ENCODE assay signal across 29 mouse cellular contexts in genomic region chr1:135694181-135694580, GRCm38 (mm10). TPM values are rescaled to one million over a fixed set of nuclear protein-coding genes. Genes with fewer than 3 reads are reported as not detected.
A peak's percentile ranks its signal among the peaks of the same experiment; 100 is the strongest.
DNase-seq lines count a peak whose midpoint lies in the region; ATAC-seq and TF ChIP-seq lines count a peak whose summit lies in the region.
"Had no signal": no experiment of that assay in that cellular context is flagged by ENCODE, and none has a peak within 500 bp of the region (broad histone marks: within the 10 kb centered on the region; RNA-seq: fewer than 3 reads in every experiment).

No protein-coding gene starts in this region.

- ATAC-seq in forebrain, postnatal 0 days, result peak; percentile 34; the same call in 1 of the 2 replicates
- ATAC-seq in forebrain, embryonic 11.5 days (replicated peaks; ENCODE audit: low FRiP score), result no peak
- ATAC-seq in hindbrain, postnatal 0 days, result peak; percentile 31; the same call in 1 of the 2 replicates
- ATAC-seq in hindbrain, embryonic 12.5 days (ENCODE audit: low FRiP score), result no peak
- ATAC-seq: intestine, postnatal 0 days had no signal

- peak; percentile 52 for DNase-seq in adrenal gland, adult 2 months
- no peak for DNase-seq in adrenal gland, postnatal 10 days
- no peak for DNase-seq in forebrain, postnatal 0 days
- no peak for DNase-seq in forebrain, embryonic 11.5 days (ENCODE audit: low spot score)
- no peak for DNase-seq in hindbrain, postnatal 0 days (ENCODE audit: low spot score)
- peak; percentile 55 for DNase-seq in ZHBTc4 (ENCODE audit: low read depth, low spot score)
- DNase-seq in cerebellum, postnatal 36 days, result no peak
- DNase-seq: cerebellum, adult 2 months; cerebellum, postnatal 14 days; gastrocnemius, postnatal 25 days; heart, adult 11 months; heart, postnatal 4 days; kidney, adult 9 months; kidney, postnatal 10 days; layer of hippocampus, adult 9-11 months; lung, postnatal 4 days; thymus, adult 2 months; thymus, postnatal 36 days had no signal

- no peak overlapping the region for H3K27ac ChIP-seq in forebrain, postnatal 0 days (ENCODE audit: low read depth, low read length)
- H3K27ac ChIP-seq in forebrain, embryonic 11.5 days (ENCODE audit: low read depth, low read length), result no peak overlapping the region
- H3K27ac ChIP-seq in hindbrain, postnatal 0 days, result no peak overlapping the region
- H3K27ac ChIP-seq in hindbrain, embryonic 12.5 days, result no peak overlapping the region
- H3K27ac ChIP-seq: embryonic facial prominence, embryonic 10.5 days; embryonic facial prominence, embryonic 15.5 days; limb, embryonic 12.5 days; liver, embryonic 15.5 days; midbrain, embryonic 12.5 days; neural tube, embryonic 12.5 days had no signal

- H3K4me2 ChIP-seq in forebrain, postnatal 0 days (ENCODE audit: low read depth), result no peak overlapping the region
- no peak overlapping the region for H3K4me2 ChIP-seq in forebrain, embryonic 11.5 days (ENCODE audit: low read depth, low read length, severe bottlenecking)
- no peak overlapping the region for H3K4me2 ChIP-seq in hindbrain, postnatal 0 days (ENCODE audit: low read depth, low read length)
- no peak overlapping the region for H3K4me2 ChIP-seq in hindbrain, embryonic 12.5 days (replicated peaks)
- H3K4me2 ChIP-seq: embryonic facial prominence, embryonic 15.5 days; heart, embryonic 11.5 days; limb, embryonic 12.5 days; liver, embryonic 15.5 days; midbrain, embryonic 12.5 days; neural tube, embryonic 12.5 days had no signal

- no peaks in the 10 kb centered on the region for H3K9me3 ChIP-seq in forebrain, postnatal 0 days (ENCODE audit: low read length)
- H3K9me3 ChIP-seq in forebrain, embryonic 11.5 days (ENCODE audit: control insufficient read depth, low read length), result no peaks in the 10 kb centered on the region
- H3K9me3 ChIP-seq in hindbrain, postnatal 0 days (ENCODE audit: low read length), result no peaks in the 10 kb centered on the region
- no peaks in the 10 kb centered on the region; the same call in 1 of the 2 replicates for H3K9me3 ChIP-seq in hindbrain, embryonic 12.5 days (replicated peaks)
- H3K9me3 ChIP-seq: embryonic facial prominence, embryonic 15.5 days; liver, embryonic 15.5 days; megakaryocyte, embryonic 14.5 days; neural tube, embryonic 12.5 days had no signal

- 33% methylated on average over 11 of the region's 11 CpGs for WGBS in forebrain, postnatal 0 days
- WGBS in forebrain, embryonic 11.5 days, result 67% methylated on average over 11 of the region's 11 CpGs
- WGBS in hindbrain, postnatal 0 days, result 32% methylated on average over 11 of the region's 11 CpGs
- 46% methylated on average over 11 of the region's 11 CpGs for WGBS in hindbrain, embryonic 12.5 days

- no peaks in the 10 kb centered on the region for H3K36me3 ChIP-seq in forebrain, postnatal 0 days (ENCODE audit: insufficient read depth)
- no peaks in the 10 kb centered on the region for H3K36me3 ChIP-seq in forebrain, embryonic 11.5 days (ENCODE audit: control insufficient read depth, insufficient read depth, low read length)
- no peaks in the 10 kb centered on the region for H3K36me3 ChIP-seq in hindbrain, postnatal 0 days (ENCODE audit: insufficient read depth, low read length)
- no peaks in the 10 kb centered on the region for H3K36me3 ChIP-seq in hindbrain, embryonic 12.5 days
- H3K36me3 ChIP-seq: embryonic facial prominence, embryonic 10.5 days; embryonic facial prominence, embryonic 15.5 days; limb, embryonic 12.5 days; liver, embryonic 15.5 days; midbrain, embryonic 12.5 days; neural tube, embryonic 12.5 days had no signal

- no peak for TF ChIP-seq CTCF in forebrain, postnatal 0 days (IDR thresholded peaks at IDR 0.05; ENCODE audit: low read depth)
- no peak for TF ChIP-seq CTCF in hindbrain, postnatal 0 days (IDR thresholded peaks at IDR 0.05; ENCODE audit: low read depth)

- 0 out of 2 replicates have a peak, but pooled peaks cover 4% of the 10 kb centered on the region for H3K4me1 ChIP-seq in forebrain, postnatal 0 days (ENCODE audit: insufficient read depth)
- peaks cover 10% of the 10 kb centered on the region for H3K4me1 ChIP-seq in forebrain, embryonic 11.5 days (replicated peaks; ENCODE audit: control insufficient read depth, insufficient read depth, low read length)
- H3K4me1 ChIP-seq in hindbrain, postnatal 0 days (ENCODE audit: insufficient read depth, low read length), result peaks cover 3% of the 10 kb centered on the region; the same call in 1 of the 2 replicates
- peaks cover 12% of the 10 kb centered on the region for H3K4me1 ChIP-seq in hindbrain, embryonic 12.5 days

- no peaks in the 10 kb centered on the region; the same call in 1 of the 2 replicates for H3K27me3 ChIP-seq in forebrain, postnatal 0 days (ENCODE audit: insufficient read depth, low read length)
- peaks cover 7% of the 10 kb centered on the region for H3K27me3 ChIP-seq in forebrain, embryonic 11.5 days (ENCODE audit: control insufficient read depth, insufficient read depth, low read length)
- no peaks in the 10 kb centered on the region for H3K27me3 ChIP-seq in hindbrain, postnatal 0 days (ENCODE audit: insufficient read depth, low read length)
- peaks cover 39% of the 10 kb centered on the region for H3K27me3 ChIP-seq in hindbrain, embryonic 12.5 days
- H3K27me3 ChIP-seq: embryonic facial prominence, embryonic 15.5 days; megakaryocyte, embryonic 14.5 days had no signal

- H3K9ac ChIP-seq in forebrain, postnatal 0 days, result no peak overlapping the region
- H3K9ac ChIP-seq in forebrain, embryonic 11.5 days (ENCODE audit: low read length), result no peak overlapping the region
- no peak overlapping the region for H3K9ac ChIP-seq in hindbrain, postnatal 0 days (replicated peaks; ENCODE audit: low read length)
- H3K9ac ChIP-seq in hindbrain, embryonic 12.5 days, result no peak overlapping the region
- H3K9ac ChIP-seq: embryonic facial prominence, embryonic 15.5 days; limb, embryonic 12.5 days; liver, embryonic 15.5 days; midbrain, embryonic 12.5 days; neural tube, embryonic 12.5 days had no signal

- H3K4me3 ChIP-seq in forebrain, postnatal 0 days (ENCODE audit: low read depth, low read length), result no peak overlapping the region
- H3K4me3 ChIP-seq in forebrain, embryonic 11.5 days (ENCODE audit: low read depth, low read length), result no peak overlapping the region
- no peak overlapping the region for H3K4me3 ChIP-seq in hindbrain, postnatal 0 days (ENCODE audit: low read length)
- H3K4me3 ChIP-seq in hindbrain, embryonic 12.5 days, result no peak overlapping the region
- H3K4me3 ChIP-seq: embryonic facial prominence, embryonic 10.5 days; embryonic facial prominence, embryonic 15.5 days; limb, embryonic 12.5 days; liver, embryonic 15.5 days; megakaryocyte, embryonic 14.5 days; midbrain, embryonic 12.5 days; myocyte; neural tube, embryonic 12.5 days had no signal

RNA-seq across cellular contexts. Expression of gene Csrp1, which starts 25.7 kb away (rescaled TPM):
- total RNA-seq in adrenal gland, adult 2 months (2021), result 100 to 1,000 TPM in 1 of 2 experiments, 10 to 100 TPM in 1; 68.0 to 133 TPM
- polyA plus RNA-seq in adrenal gland, adult 2 months (2012; rRNA removed), result 65.7 and 70.2 TPM in 2 replicates
- 10 to 100 TPM; 94.9 to 97.9 TPM for total RNA-seq in adrenal gland, postnatal 10 days (2021)
- total RNA-seq in forebrain, postnatal 0 days (2014; rRNA removed), result 53.2 and 55.7 TPM in 2 replicates
- polyA plus RNA-seq in forebrain, postnatal 0 days (2015; fragmentation: Nextera tagmentation; extraction: Ambion mirVana), result 20.8 and 21.0 TPM in 2 replicates
- 37.1 and 39.1 TPM in 2 replicates for polyA plus RNA-seq in forebrain, embryonic 11.5 days (2014; fragmentation: Nextera tagmentation; extraction: Ambion mirVana)
- 93.1 and 95.2 TPM in 2 replicates for total RNA-seq in hindbrain, postnatal 0 days (2014; rRNA removed)
- 33.0 and 35.2 TPM in 2 replicates for polyA plus RNA-seq in hindbrain, postnatal 0 days (2015; fragmentation: Nextera tagmentation; extraction: Ambion mirVana)
- polyA plus RNA-seq in hindbrain, embryonic 12.5 days (2016; fragmentation: Nextera tagmentation; extraction: Ambion mirVana), result 47.7 and 54.1 TPM in 2 replicates

Comparison
In these comparisons a context has a peak if more than half of its experiments do, and no peak if none do; other contexts are left out.
1. DNase-seq: peak in adrenal gland, adult 2 months (single experiment) and ZHBTc4 (single experiment); none in adrenal gland, postnatal 10 days (single experiment), forebrain, postnatal 0 days (single experiment), forebrain, embryonic 11.5 days (single experiment), hindbrain, postnatal 0 days (single experiment) and cerebellum, postnatal 36 days (0 of 2).
2. ATAC-seq: peak in forebrain, postnatal 0 days (single experiment) and hindbrain, postnatal 0 days (single experiment); none in forebrain, embryonic 11.5 days (single experiment) and hindbrain, embryonic 12.5 days (single experiment).